Mouse (Mus musculus) adrenal gland, postnatal 36 days (tissue): ENCODE measurements around the gene Scrg1. TPM values are rescaled to one million over a fixed set of nuclear protein-coding genes. Genes with fewer than 3 reads are reported as not detected.
"Not testable (repeated sequence)": the region's sequence is repeated elsewhere in the genome, so short reads cannot be mapped to it uniquely, and the experiment has no call there.

Experiments
- DNase-seq, 2 experiments: peaks; one replicate each; pipeline ENCODE4 v3.0.0; 2021; ENCODE audit warnings: mixed read lengths in 1 of 2
- long read RNA-seq, 2 experiments: library from polyadenylated mRNA; stranded (forward); transcript quantifications; one replicate each; pipeline ENCODE4 v2.0.0; 2021; ENCODE audit warnings: borderline sequencing depth in 2 of 2
- total RNA-seq, 2 experiments: library from RNA; stranded (reverse); gene quantifications; 2 replicates each; pipeline ENCODE4 v1.2.3; 2021

Scrg1 gene
- under 1 TPM in 1 of 2 experiments, not detected in 1; 0.46 TPM for total RNA-seq
- long read RNA-seq, experiment 1, result 0 reads
- long read RNA-seq, experiment 2, result 0 reads

DNA sequence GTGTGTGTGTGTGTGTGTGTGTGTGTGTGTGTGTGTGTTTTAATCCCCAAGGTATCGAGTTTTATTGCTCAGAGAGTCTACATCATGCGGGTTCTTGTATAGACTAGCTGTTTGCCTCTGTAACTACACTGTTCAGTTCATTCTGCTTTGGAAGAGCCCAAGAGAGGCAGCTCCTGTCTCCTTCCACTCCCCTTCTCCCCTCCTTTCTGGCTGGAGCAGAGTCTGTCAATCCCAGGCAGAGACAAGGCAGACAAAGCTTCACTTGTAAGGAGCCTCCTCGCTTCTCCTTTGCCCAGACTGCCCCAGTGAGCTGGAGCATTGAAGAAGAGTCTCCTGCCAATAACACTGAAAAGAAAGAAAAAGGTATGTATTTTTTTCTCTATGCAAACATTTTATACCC lies at the start of gene Scrg1:
TSS of gene Scrg1 (plus strand) at position 159 of the 400 bp plus-strand sequence.
- no peak for DNase-seq

GRCm38 (mm10) chr8:57406366-57406765 lies 49.4 kb upstream of the Scrg1 start:
- no peak for DNase-seq

DNA sequence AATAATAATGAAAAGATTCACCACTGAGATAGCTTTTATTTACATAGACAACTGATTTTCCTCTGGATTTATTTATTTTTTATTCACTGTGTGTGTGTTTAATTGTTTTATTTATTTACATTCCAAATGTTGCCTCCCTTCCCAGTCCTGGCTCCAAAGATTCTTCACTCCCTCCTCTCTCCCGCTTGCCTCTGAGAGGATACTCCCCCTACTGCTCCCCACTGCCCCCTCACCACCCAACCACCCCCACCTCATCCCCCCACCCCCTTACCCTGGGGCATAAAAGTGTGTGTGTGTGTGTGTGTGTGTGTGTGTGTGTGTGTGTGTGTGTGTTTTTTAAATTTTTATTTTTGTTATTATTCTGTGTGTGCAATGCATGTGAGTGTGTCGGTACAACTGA lies 46.4 kb upstream of the Scrg1 start:
- DNase-seq, result no peak

DNA sequence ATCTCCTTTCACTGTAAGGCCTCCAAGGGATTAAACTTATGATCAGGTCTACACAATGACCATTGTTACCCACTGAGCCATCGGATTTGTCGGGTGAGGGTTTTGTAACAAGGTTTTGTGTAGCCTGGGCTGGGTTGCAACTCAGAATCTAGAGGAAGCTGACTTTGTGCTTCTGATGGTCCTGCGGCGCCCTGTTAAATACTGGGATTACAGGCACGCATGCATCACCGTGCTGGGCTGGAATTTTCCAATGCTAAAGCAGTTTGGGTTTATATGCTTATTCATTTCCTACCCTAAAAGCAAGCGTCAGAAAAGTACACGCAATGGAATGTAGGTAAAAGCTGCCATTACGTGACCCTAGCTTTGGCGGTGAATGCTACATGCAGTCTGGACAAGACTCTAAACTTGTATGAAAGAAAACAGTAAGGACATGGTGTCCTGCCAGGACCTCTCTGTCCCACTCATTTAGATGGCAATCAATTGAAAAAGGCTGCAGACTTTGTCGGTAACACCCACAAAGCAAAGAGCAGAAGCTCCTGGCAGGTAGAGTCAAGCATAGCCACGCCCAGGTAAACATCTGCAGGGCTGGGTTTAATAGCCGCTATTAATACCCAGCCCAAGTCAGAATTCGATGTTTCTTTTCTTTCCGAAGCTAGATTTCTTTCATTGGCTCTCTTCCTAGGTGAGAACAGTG lies 45.8 kb upstream of the Scrg1 start:
- no peak for DNase-seq

DNA sequence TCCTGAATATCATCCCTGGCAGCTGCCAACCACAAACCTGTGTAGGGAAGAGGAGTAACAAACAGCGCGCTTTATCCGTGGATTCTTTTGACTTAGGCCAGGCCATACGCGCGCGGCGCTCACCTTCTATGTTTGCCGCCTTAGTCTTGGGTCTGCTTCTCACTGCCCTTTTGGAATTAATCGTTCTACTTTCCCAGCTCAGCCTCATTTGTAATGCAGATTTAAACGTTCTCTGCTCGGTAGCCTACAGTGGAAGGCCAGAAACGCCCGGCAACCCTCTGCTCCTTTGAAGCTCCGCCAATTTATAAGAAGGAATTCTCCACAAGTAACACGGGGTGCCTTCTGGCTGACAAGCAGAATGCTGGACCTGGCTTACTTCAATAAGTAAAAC lies 45.3 kb upstream of the Scrg1 start:
- DNase-seq, result peak in 1 of 2 experiments; percentile 4

GRCm38 (mm10) chr8:57411366-57411765 lies 44.4 kb upstream of the Scrg1 start:
- DNase-seq, result no peak

- no peak for DNase-seq
Measured at GRCm38 (mm10) chr8:57416827-57417226, 38.9 kb upstream of the Scrg1 start.

DNA sequence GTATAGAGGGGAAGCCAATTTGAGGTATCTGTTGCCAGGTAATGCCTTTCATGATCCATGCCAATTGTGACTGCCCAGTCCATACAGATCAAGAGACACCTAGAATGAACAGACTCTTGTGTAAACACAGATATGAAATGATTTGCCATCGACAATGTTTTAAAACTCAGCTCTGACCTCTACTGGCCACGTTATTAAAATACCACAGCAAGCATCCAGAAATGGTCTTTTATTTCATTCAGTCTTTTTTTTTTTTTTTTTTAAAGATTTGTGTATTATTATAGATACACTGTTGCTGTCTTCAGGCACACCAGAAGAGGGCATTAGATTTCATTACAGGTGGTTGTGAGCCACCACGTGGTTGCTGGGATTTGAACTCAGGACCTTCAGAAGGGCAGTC lies 29.6 kb upstream of the Scrg1 start:
- DNase-seq, result peak; percentile 12 to 46

- DNase-seq, result no peak
Measured at GRCm38 (mm10) chr8:57427581-57428366, 27.9 kb upstream of the Scrg1 start.

GRCm38 (mm10) chr8:57428566-57428965 lies 27.2 kb upstream of the Scrg1 start:
- no peak for DNase-seq

DNA sequence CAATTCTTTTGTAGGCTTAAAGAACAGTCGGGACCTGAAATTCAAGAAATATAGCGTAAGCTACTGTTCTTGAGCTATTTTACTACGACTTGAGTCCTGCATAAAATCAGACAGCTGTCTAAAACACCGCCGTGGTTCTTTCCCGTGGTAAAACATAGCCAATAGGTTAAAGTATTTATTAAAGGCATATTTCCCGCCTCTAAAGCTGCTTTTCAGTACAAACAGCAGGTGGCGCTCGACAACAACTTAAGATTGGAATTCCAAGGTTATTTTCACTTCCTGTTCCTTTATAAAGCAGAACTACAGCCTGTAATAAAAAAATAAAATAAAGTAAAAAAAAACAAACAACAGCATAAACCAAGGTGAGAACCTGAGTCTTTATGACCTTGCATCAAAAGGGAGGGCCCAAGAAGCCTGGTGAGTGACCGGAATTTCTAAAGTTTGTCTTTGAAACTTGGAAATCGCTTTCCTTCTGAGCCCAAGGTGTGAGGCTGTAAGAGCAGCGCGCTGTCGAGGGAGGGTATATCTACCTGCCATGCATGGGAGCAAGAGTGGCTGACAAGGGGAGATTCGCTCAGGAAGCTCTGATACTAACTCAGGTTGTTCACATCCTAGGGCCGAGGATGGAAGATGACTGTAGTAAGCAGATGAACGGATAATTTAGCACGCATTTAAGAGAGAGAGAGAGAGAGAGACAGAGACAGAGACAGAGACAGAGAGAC lies 26.4 kb upstream of the Scrg1 start:
- DNase-seq, result peak; percentile 75 to 78

- DNase-seq, result not testable (repeated sequence)
Measured at GRCm38 (mm10) chr8:57429888-57430274, 25.8 kb upstream of the Scrg1 start.

GRCm38 (mm10) chr8:57430901-57431300 lies 24.8 kb upstream of the Scrg1 start:
- DNase-seq, result peak; percentile 20 to 30

DNA sequence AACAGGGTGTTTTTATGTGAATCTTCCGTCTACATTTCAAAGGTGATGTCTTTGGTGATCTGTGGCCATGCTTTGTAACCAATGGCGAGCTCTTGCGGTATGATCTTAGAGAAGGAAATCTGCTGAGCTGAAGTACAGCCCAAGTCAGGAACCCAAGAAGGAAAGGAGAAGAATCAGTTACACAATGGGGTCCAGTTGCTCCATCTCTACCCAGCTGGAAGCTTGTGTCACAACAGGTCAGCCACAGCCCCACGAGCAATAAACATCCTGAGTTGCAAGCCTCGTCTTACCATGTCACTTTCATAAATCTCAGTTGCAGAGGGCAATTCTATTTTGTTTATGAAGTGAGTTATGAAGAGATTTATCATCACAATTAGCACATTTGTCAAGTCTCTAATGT lies 22.9 kb upstream of the Scrg1 start:
- no peak for DNase-seq

- peak; percentile 8 to 10 for DNase-seq
Measured at GRCm38 (mm10) chr8:57435768-57436436, 19.8 kb upstream of the Scrg1 start.

DNA sequence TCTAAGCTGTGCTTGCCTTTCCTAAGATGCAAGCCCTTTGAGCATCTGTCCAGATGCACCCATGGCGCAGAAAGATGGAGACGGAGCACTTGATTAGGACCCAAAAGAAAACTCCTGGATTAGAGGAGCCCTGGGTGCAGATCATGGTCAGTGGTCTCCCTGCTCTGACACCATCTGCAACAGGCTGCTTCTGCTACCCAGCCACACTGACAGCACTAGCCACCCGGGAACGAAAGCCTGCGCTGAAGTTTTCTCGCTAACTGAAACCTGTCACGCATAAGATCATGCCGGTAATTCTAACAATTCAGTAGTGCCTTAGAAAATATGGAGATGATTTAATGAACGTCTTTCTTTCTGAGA lies 19.3 kb upstream of the Scrg1 start:
- DNase-seq, result no peak

DNA sequence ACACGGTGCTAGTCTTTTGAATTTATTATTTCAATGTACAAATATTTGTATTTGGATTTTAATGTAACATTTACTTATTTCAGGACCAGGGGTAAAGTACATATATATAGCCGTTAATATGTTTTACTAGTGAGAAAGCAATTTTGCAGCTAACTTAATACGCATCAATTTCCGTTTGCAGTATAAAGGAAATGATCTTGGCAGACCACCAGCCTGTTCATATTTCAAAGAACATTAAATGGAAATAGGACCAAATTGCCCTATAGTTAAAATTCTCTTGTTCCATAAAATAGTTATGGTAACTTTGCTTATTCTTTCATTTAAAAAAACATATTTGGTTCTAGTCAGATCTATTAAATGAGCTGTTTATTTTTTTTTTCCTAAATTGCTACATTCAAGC lies 14.6 kb upstream of the Scrg1 start:
- DNase-seq, result no peak

DNA sequence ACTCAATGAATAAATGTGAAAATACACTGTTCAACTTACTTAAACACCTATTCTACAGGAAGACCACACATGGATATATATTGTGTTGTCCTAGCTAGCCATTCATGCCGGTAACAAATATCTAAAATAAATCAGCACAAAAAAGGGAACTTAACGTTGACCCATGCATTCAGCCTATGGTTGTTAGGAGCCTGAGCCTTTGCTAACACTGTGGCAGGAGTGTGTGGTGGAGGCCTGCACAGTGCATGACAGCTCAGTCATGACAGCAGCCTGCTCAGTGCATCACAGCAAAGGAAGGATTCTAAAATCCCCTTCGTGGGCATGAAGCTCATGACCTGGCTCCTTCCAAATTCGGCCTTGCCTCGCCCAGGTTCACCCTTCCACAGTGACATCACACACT lies 14.2 kb upstream of the Scrg1 start:
- DNase-seq, result no peak

DNA sequence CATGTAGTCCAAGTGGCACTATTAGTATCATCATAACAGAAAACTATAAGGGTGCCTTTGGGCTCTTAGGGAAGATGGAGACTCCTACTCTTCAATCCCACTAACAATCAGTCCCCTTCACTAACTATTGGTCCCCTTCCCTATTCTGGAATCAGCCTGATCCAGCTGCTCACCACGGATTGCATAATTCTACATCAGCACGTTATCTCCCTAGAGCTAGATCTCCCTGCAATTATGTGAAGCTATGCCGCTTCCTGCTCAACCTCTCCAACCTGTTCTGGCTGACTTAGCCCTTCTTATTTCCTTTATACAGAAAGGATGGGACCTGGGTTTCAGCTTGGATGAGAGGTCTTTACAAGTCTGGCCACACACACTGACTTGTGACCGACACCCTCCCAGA lies 12.4 kb upstream of the Scrg1 start:
- DNase-seq, result no peak

DNA sequence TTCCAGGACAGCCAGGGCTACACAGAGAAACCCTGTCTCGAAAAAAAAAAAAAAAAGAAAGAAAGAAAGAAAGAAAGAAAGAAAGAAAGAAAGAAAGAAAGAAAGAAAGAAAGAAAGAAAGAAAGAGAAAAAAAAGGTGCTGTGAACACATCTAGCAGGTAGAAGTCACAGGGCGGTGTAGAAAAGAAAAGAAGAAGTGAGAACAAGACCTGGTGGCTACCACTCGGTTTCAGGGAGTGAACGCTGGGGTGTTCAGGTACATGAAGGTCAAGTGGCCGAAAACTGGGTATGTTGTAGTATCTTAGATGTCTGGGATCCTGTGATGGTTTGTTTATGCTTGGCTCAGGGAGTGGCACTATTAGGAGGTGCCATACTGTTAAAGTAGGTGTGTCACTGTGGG lies 9.8 kb upstream of the Scrg1 start:
- not testable (repeated sequence) for DNase-seq

DNA sequence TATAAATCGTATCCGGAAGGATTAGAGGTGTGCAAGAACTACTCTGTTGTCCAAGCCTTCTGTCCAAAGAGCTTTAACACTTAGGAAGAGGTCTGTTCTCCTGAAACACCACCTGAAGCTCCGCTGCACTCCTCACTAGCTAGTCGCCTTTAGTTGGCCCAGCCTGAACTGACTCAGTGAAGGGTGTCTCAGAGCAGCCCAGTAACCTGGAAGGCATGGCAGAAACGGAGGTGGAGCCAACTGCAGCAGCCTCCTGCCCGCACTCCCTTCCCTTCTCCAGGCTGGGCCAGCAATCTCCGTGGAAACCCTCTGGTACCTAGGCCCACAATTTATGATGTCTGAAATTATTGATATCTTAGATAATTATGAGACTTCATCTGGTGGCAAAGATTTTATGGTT lies 5.0 kb upstream of the Scrg1 start:
- DNase-seq, result no peak

- no peak for DNase-seq
Measured at GRCm38 (mm10) chr8:57451896-57452295, 3.8 kb upstream of the Scrg1 start.

GRCm38 (mm10) chr8:57453361-57453760 lies 2.4 kb upstream of the Scrg1 start:
- DNase-seq, result no peak
